9 mouse cellular contexts compared by ENCODE assay signal in the genomic region with DNA sequence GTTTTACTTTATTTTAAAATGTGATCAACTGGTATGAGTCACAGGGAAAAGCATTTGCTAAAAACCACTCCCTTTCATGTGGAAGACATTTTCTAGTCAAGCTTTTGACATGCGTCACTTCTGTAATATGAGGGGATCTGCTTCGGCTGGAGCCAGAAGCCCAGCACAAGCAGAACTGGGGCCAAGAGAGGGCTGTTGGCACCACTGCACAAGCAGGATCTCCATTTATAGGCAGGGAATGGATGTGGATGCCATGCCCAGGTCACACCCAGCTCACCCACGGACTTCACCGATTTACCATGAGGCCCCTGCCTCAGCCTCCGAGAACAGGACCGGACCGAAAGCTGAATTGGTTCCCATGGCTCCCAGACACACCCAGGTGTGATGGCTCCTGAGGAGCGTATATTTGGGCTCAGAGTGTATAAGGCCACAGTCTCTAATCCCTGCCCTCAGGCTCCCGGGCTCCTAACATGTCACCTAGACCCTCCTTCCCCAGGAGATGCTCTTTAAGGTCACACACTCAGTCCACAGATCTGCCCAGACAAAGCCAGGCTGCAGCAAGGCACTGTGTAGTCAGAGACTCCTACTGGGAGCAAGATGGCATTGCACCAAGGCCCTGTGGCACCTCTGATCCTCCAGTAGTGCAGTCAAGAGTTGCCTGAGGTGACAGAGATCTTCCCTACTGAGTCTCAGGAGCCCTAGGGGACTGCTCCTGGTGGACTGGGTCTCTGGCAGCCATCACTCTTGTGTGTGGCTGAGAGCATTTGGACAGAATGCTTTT. TPM values are rescaled to one million over a fixed set of nuclear protein-coding genes. Genes with fewer than 3 reads are reported as not detected.
A peak's percentile ranks its signal among the peaks of the same experiment; 100 is the strongest.
DNase-seq lines count a peak whose midpoint lies in the region; ATAC-seq and TF ChIP-seq lines count a peak whose summit lies in the region.
"Had no signal": no experiment of that assay in that cellular context is flagged by ENCODE, and none has a peak within 500 bp of the region (broad histone marks: within the 10 kb centered on the region; RNA-seq: fewer than 3 reads in every experiment).

No protein-coding gene starts in this region.

- DNase-seq in kidney, adult 2 months: peak; percentile 41
- DNase-seq in kidney, postnatal 10 days: no peak
- DNase-seq in 3T3-L1 (ENCODE audit: low read depth, low spot score) (peak; percentile 93), CH12.LX (ENCODE audit: extremely low read depth) (no peak)
- no peak for DNase-seq in frontal cortex, postnatal 14 days (ENCODE audit: low spot score in 2 of 2)
- DNase-seq: heart, adult 18-20 months had no signal

- no peak overlapping the region for H3K4me3 ChIP-seq in kidney, adult 2 months (ENCODE audit: insufficient read depth, low read depth, low read length)
- no peak overlapping the region for H3K4me3 ChIP-seq in CH12.LX (replicated peaks in 1 of 3; ENCODE audit: low read depth in 2 of 3, low read length in 2 of 3, poor library complexity in 1 of 3)
- no peak overlapping the region for H3K4me3 ChIP-seq in hindbrain, embryonic 12.5 days
- H3K4me3 ChIP-seq: liver, embryonic 15.5 days had no signal

- H3K4me1 ChIP-seq in kidney, adult 2 months (ENCODE audit: control insufficient read depth, insufficient read depth, low read length): peaks cover 14% of the 10 kb centered on the region; the same call in 1 of the 2 replicates
- peaks cover 11 to 44% of the 10 kb centered on the region in 2 experiments for H3K4me1 ChIP-seq in CH12.LX (ENCODE audit: control insufficient read depth in 1 of 2, insufficient read depth in 2 of 2)
- peaks cover 45% of the 10 kb centered on the region for H3K4me1 ChIP-seq in hindbrain, embryonic 12.5 days

- H3K27me3 ChIP-seq in kidney, adult 2 months (replicated peaks; ENCODE audit: control insufficient read depth, insufficient read depth, low read length): no peaks in the 10 kb centered on the region
- H3K27me3 ChIP-seq in CH12.LX (replicated peaks): no peaks in the 10 kb centered on the region
- H3K27me3 ChIP-seq in hindbrain, embryonic 12.5 days: no peaks in the 10 kb centered on the region
- H3K27me3 ChIP-seq: liver, embryonic 15.5 days had no signal

- H3K36me3 ChIP-seq in kidney, adult 2 months (ENCODE audit: control insufficient read depth, insufficient read depth, low read length): no peaks in the 10 kb centered on the region
- peaks cover 2 to 44% of the 10 kb centered on the region in 2 experiments for H3K36me3 ChIP-seq in CH12.LX (replicated peaks in 1 of 2; ENCODE audit: control insufficient read depth in 1 of 2, insufficient read depth in 1 of 2, low read length in 1 of 2)
- no peaks in the 10 kb centered on the region for H3K36me3 ChIP-seq in hindbrain, embryonic 12.5 days
- H3K36me3 ChIP-seq: liver, embryonic 15.5 days had no signal

- H3K4me2 ChIP-seq in CH12.LX (ENCODE audit: insufficient read depth, low read depth, poor library complexity, severe bottlenecking): no peak overlapping the region
- H3K4me2 ChIP-seq in hindbrain, embryonic 12.5 days (replicated peaks): no peak overlapping the region
- H3K4me2 ChIP-seq: liver, embryonic 15.5 days had no signal

- peak; percentile 62 for TF ChIP-seq RAD21 in CH12.LX (IDR thresholded peaks at IDR 0.05; ENCODE audit: low read depth, low read length)

- no peak for TF ChIP-seq EP300 in CH12.LX (IDR thresholded peaks at IDR 0.05; ENCODE audit: low read length)

- dilution Hi-C loops in CH12.LX (cut with MboI; ENCODE audit: extremely low pct_ligation_motif_present, extremely low pct_unique_long_range_greater_than_20kb, low sequenced_read_pairs): no loop called here

- TF ChIP-seq POLR2A in kidney, adult 2 months (IDR thresholded peaks at IDR 0.05; ENCODE audit: low read depth, low read length): no peak
- TF ChIP-seq POLR2A in CH12.LX (IDR thresholded peaks at IDR 0.05; ENCODE audit: low read depth, low read length): no peak

- H3K27ac ChIP-seq in kidney, adult 2 months (ENCODE audit: insufficient read depth, low read depth, low read length): no peak overlapping the region
- H3K27ac ChIP-seq in CH12.LX (ENCODE audit: insufficient read depth, low read depth): no peak overlapping the region
- H3K27ac ChIP-seq in hindbrain, embryonic 12.5 days: no peak overlapping the region
- H3K27ac ChIP-seq: liver, embryonic 15.5 days had no signal

- H3K9ac ChIP-seq in CH12.LX (ENCODE audit: insufficient read depth, low read depth): no peak overlapping the region
- no peak overlapping the region for H3K9ac ChIP-seq in hindbrain, embryonic 12.5 days
- H3K9ac ChIP-seq: liver, embryonic 15.5 days had no signal

- peak; percentile 39 for ATAC-seq in granulocyte monocyte progenitor cell, adult 5-6 weeks (replicated peaks; ENCODE audit: poor library complexity, severe bottlenecking)
- ATAC-seq in hindbrain, embryonic 12.5 days (ENCODE audit: low FRiP score): no peak

- in situ Hi-C loops in CH12.LX (cut with MboI; ENCODE audit: low pct_ligation_motif_present, low pct_unique_long_range_greater_than_20kb, low sequenced_read_pairs): no loop called here

- H3K79me2 ChIP-seq in CH12.LX (replicated peaks; ENCODE audit: control insufficient read depth, extremely low read depth, insufficient read depth, poor library complexity, severe bottlenecking): no peaks in the 10 kb centered on the region; the same call in 1 of the 2 replicates

- H3K9me3 ChIP-seq in CH12.LX (replicated peaks; ENCODE audit: low read length): no peaks in the 10 kb centered on the region
- H3K9me3 ChIP-seq in hindbrain, embryonic 12.5 days (replicated peaks): no peaks in the 10 kb centered on the region
- H3K9me3 ChIP-seq: liver, embryonic 15.5 days had no signal

- TF ChIP-seq CTCF in kidney, adult 2 months (conservative IDR thresholded peaks at IDR 0.05; ENCODE audit: insufficient read depth, insufficient read length, low read depth, low read length): peak; percentile 63
- peak in 1 of 2 experiments; percentile 58; a peak in 3 of 4 replicates for TF ChIP-seq CTCF in CH12.LX (conservative IDR thresholded peaks at IDR 0.05 in 1 of 2, IDR thresholded peaks at IDR 0.05 in 1 of 2; ENCODE audit: low read depth in 2 of 2, low read length in 2 of 2)

- 87% methylated on average over 9 of the region's 9 CpGs for WGBS in kidney, adult 2 months
- WGBS in hindbrain, embryonic 12.5 days: 92% methylated on average over 9 of the region's 9 CpGs

TF ChIP-seq in CH12.LX, 34 proteins besides CTCF, POLR2A, EP300 and RAD21:
- TF ChIP-seq SMC3 (IDR thresholded peaks at IDR 0.05; ENCODE audit: low read depth, low read length): peak; percentile 69
- no peak for TF ChIP-seq JUND (conservative IDR thresholded peaks at IDR 0.05; ENCODE audit: low read depth, low read length)

RNA-seq across cellular contexts. Expression of a gene that starts 59.9 kb away (rescaled TPM):
- 17.0 and 22.5 TPM in 2 replicates for polyA plus RNA-seq in kidney, adult 2 months (2012; rRNA removed)
- total RNA-seq in CH12.LX (2012; rRNA removed) (23.6 and 25.9 TPM in 2 replicates), CH12.LX (2014; rRNA removed) (18.6 and 23.2 TPM in 2 replicates)
- polyA plus RNA-seq in CH12.LX (2012; ENCODE audit: insufficient read length, low read depth): 21.9 and 27.3 TPM in 2 replicates
- 25.6 and 48.0 TPM in 2 replicates for total RNA-seq in granulocyte monocyte progenitor cell, adult 5-6 weeks (2014; fragmentation: Nextera tagmentation)
- 20.4 and 32.7 TPM in 2 replicates for total RNA-seq in granulocyte monocyte progenitor cell, adult 5-6 weeks (2017)
- 84.8 and 86.1 TPM in 2 replicates for polyA plus RNA-seq in hindbrain, embryonic 12.5 days (2016; fragmentation: Nextera tagmentation; extraction: Ambion mirVana)

Comparison
In these comparisons a context has a peak if more than half of its experiments do, and no peak if none do; other contexts are left out.
1. DNase-seq: peak in kidney, adult 2 months (single experiment) and 3T3-L1 (single experiment); none in kidney, postnatal 10 days (single experiment), CH12.LX (single experiment) and frontal cortex, postnatal 14 days (0 of 2).